Mouse (Mus musculus): ENCODE measurements at regions not wholly inside any gene's neighbourhood (a gene's known extent, or its start where the extent isn't known, plus 50 kb on each side); places are given as distances from the start of the nearest gene placed in this dataset.

GRCm38 (mm10) chr2:51073040-51073594, 75.8 kb downstream of the Rnd3 start:
- Histone ChIP-seq H3K9ac (no peak overlapping the region), H3K27me3 (no peaks in the 10 kb centered on the region), H3K4me2 (no peak overlapping the region), H3K4me1 (peaks cover 4% of the 10 kb centered on the region; the same call in 1 of the 2 replicates), H3K36me3 (replicated peaks) (no peaks in the 10 kb centered on the region), H3K9me3 (no peaks in the 10 kb centered on the region), H3K27ac (no peak overlapping the region), H3K4me3 (replicated peaks) (no peak overlapping the region)
- ATAC-seq (ENCODE audit: low FRiP score): no peak
- WGBS: 75% methylated on average over 14 of the region's 14 CpGs

DNA sequence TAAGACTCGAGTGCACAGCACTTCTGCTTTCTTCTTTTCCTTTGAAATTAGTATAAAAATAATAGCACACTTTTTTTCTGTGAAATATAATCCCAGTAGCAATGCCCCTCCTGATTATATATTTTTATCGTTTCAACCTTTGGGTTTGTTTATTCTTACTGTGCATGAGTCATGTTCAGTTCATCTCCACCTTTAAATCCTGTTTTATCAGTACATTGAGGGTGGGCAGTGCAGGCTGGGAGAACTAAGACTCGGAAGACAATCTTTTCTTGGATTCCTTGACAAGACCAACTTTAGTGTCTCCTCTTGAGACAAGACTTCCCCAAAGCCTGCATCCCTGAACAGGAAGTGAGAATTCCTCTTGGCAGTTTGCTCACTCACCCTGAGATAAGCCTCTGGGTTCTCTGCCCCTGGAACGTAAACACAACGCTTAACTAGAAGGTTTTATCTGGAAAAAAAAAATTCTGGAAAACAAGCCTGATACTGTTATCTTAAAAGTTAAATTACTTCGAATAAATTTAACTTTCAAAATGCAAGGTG, 76.5 kb downstream of the Rnd3 start:
- H3K9ac ChIP-seq: no peak overlapping the region
- no peak for ATAC-seq (ENCODE audit: low FRiP score)
- H3K4me3 ChIP-seq (replicated peaks): no peak overlapping the region
- peaks cover 4% of the 10 kb centered on the region; the same call in 1 of the 2 replicates for H3K4me1 ChIP-seq
- WGBS: 80% methylated on average over 6 of the region's 6 CpGs
- no peaks in the 10 kb centered on the region for H3K27me3 ChIP-seq
- H3K36me3 ChIP-seq (replicated peaks): no peaks in the 10 kb centered on the region
- no peaks in the 10 kb centered on the region for H3K9me3 ChIP-seq
- H3K4me2 ChIP-seq: no peak overlapping the region
- H3K27ac ChIP-seq: no peak overlapping the region

DNA sequence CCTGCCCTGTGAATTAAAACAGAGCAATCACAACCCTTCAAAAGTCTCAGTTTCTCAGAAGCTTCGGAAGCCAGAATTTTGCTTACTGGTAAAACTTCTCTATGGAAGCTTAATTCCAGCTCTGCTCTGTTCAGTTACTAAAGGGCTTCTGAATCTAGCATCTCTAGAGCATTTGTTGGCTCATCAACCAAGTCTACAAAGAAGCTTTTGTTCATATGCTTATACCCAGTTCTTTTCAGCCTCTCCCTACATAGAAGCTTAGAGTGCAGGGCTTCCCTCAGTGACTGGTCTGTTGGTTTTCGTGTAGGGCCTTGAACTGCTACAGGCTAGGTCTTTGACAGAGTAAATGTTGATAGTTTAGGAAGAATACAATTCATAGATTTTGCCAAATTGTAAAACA, 78.0 kb downstream of the Rnd3 start:
- no peak overlapping the region for H3K27ac ChIP-seq
- no peak for ATAC-seq (ENCODE audit: low FRiP score)

GRCm38 (mm10) chr2:51066423-51066831, 82.5 kb downstream of the Rnd3 start:
- WGBS: 14% methylated on average over 11 of the region's 11 CpGs
- no peaks in the 10 kb centered on the region for H3K36me3 ChIP-seq (replicated peaks)
- peak overlapping the region; percentile 21; the same call in 1 of the 2 replicates for H3K4me2 ChIP-seq
- no peaks in the 10 kb centered on the region for H3K27me3 ChIP-seq
- peak overlapping the region; percentile 93 for H3K27ac ChIP-seq
- peaks cover 20% of the 10 kb centered on the region for H3K4me1 ChIP-seq
- no peaks in the 10 kb centered on the region for H3K9me3 ChIP-seq
- H3K4me3 ChIP-seq (replicated peaks): no peak overlapping the region
- ATAC-seq (ENCODE audit: low FRiP score): peak; percentile 93
- H3K9ac ChIP-seq: no peak overlapping the region

More for the DNA sequence above, 78.0 kb downstream of the Rnd3 start:
- Histone ChIP-seq H3K9me3 (no peaks in the 10 kb centered on the region), H3K27me3 (no peaks in the 10 kb centered on the region), H3K4me3 (replicated peaks) (no peak overlapping the region), H3K4me1 (peaks cover 12% of the 10 kb centered on the region), H3K9ac (no peak overlapping the region), H3K4me2 (no peak overlapping the region), H3K36me3 (replicated peaks) (no peaks in the 10 kb centered on the region)
- 30% methylated on average over 2 of the region's 2 CpGs for WGBS

DNA sequence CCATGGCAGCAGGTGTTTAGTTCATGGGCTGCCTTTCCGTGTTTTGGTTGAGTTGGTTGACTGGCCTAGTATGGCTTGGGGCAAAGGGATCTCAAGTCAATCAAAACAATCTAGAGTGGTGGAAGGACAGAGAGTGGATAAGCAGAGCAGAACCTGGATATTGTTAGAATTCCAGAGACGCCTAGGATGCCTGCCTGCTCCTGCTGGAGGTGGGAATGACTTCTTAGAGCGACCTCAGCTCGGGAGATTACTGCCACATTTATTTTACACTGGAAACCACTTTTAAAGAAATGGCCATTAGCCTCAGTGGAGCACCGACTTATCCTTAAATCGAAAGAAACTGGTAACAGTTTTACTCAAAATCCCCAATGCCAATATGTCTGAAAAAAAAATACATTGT, 83.1 kb downstream of the Rnd3 start:
- no peak overlapping the region for H3K4me3 ChIP-seq (replicated peaks)
- peaks cover 20% of the 10 kb centered on the region for H3K4me1 ChIP-seq
- 55% methylated on average over 6 of the region's 6 CpGs for WGBS
- peak overlapping the region; percentile 93 for H3K27ac ChIP-seq
- no peak overlapping the region for H3K4me2 ChIP-seq
- H3K9me3 ChIP-seq: no peaks in the 10 kb centered on the region
- no peak overlapping the region for H3K9ac ChIP-seq
- no peaks in the 10 kb centered on the region for H3K27me3 ChIP-seq
- H3K36me3 ChIP-seq (replicated peaks): no peaks in the 10 kb centered on the region
- ATAC-seq (ENCODE audit: low FRiP score): no peak

- H3K4me2 ChIP-seq: no peak overlapping the region
- H3K27ac ChIP-seq: peak overlapping the region; percentile 26; the same call in 1 of the 2 replicates
- no peak overlapping the region for H3K9ac ChIP-seq
- H3K36me3 ChIP-seq (replicated peaks): no peaks in the 10 kb centered on the region
- no peaks in the 10 kb centered on the region for H3K27me3 ChIP-seq
- H3K9me3 ChIP-seq: no peaks in the 10 kb centered on the region
- peaks cover 16% of the 10 kb centered on the region for H3K4me1 ChIP-seq
- no peak overlapping the region for H3K4me3 ChIP-seq (replicated peaks)
- 59% methylated on average over 4 of the region's 4 CpGs for WGBS
- ATAC-seq (ENCODE audit: low FRiP score): no peak
These were observed 84.1 kb downstream of the Rnd3 start for GRCm38 (mm10) chr2:51064821-51065220.

DNA sequence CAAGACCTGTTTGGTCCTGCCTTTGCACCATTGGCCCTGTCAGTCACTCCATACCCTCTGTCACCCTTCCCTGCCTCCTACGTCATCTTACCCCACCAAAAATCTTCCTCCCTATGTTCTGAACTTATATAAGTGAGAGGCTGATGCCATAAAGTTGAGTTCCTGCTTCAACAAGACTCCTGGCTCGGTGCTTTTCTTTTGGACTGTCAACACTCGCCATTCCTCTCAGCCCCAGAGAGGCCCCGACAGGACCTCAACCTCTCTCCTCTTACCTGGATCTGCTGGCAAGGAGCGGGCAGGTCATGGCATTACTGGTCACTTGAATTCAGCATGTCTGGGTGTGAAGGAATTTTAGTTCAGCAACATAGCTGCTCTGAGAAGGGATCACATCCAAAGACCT, 86.9 kb downstream of the Rnd3 start:
- Histone ChIP-seq H3K9ac (no peak overlapping the region), H3K27ac (no peak overlapping the region), H3K36me3 (replicated peaks) (no peaks in the 10 kb centered on the region), H3K9me3 (no peaks in the 10 kb centered on the region), H3K27me3 (no peaks in the 10 kb centered on the region), H3K4me2 (no peak overlapping the region), H3K4me1 (peaks cover 16% of the 10 kb centered on the region), H3K4me3 (replicated peaks) (no peak overlapping the region)
- WGBS: 88% methylated on average over 5 of the region's 5 CpGs
- no peak for ATAC-seq (ENCODE audit: low FRiP score)

DNA sequence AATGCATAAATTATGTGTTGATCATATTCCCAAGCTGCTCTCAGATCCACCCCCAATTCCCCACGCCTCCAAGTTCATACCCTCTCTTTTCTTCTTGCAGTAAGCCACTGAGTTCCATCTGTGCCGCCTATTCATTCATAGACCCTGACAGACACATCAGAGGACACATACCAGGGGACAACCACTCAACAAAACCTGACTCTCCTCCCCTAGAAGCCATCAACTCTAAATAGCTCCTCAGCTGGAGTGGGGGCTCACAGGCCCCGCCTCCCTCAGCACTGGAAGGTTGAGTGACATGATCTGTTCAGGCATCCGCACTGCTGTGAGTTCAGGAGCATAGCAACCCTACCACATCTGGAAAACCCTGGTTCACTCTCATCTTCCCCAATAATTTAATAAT, 90.8 kb downstream of the Rnd3 start:
- Histone ChIP-seq H3K27me3 (no peaks in the 10 kb centered on the region), H3K9me3 (no peaks in the 10 kb centered on the region), H3K4me2 (no peak overlapping the region), H3K4me3 (replicated peaks) (no peak overlapping the region), H3K36me3 (replicated peaks) (no peaks in the 10 kb centered on the region), H3K4me1 (peaks cover 3% of the 10 kb centered on the region; the same call in 1 of the 2 replicates), H3K27ac (no peak overlapping the region), H3K9ac (no peak overlapping the region)
- 77% methylated on average over 4 of the region's 4 CpGs for WGBS
- 0 out of 2 replicates have a peak, but pooled peaks have one; percentile 46 for ATAC-seq (ENCODE audit: low FRiP score)

- Histone ChIP-seq H3K27ac (no peak overlapping the region), H3K4me2 (no peak overlapping the region), H3K27me3 (no peaks in the 10 kb centered on the region), H3K9me3 (no peaks in the 10 kb centered on the region), H3K4me1 (peaks cover 3% of the 10 kb centered on the region; the same call in 1 of the 2 replicates), H3K9ac (no peak overlapping the region), H3K36me3 (replicated peaks) (no peaks in the 10 kb centered on the region), H3K4me3 (replicated peaks) (no peak overlapping the region)
- 62% methylated on average over 8 of the region's 8 CpGs for WGBS
- ATAC-seq (ENCODE audit: low FRiP score): no peak
These were observed 92.7 kb downstream of the Rnd3 start for GRCm38 (mm10) chr2:51056141-51056731.

- Histone ChIP-seq H3K9me3 (no peaks in the 10 kb centered on the region), H3K27ac (no peak overlapping the region), H3K4me1 (peaks cover 3% of the 10 kb centered on the region; the same call in 1 of the 2 replicates), H3K9ac (no peak overlapping the region), H3K27me3 (no peaks in the 10 kb centered on the region), H3K36me3 (replicated peaks) (no peaks in the 10 kb centered on the region), H3K4me2 (no peak overlapping the region), H3K4me3 (replicated peaks) (no peak overlapping the region)
- no peak for ATAC-seq (ENCODE audit: low FRiP score)
- 79% methylated on average over 3 of the region's 3 CpGs for WGBS
These were observed 93.6 kb downstream of the Rnd3 start for GRCm38 (mm10) chr2:51055339-51055738.

- no peak for ATAC-seq (ENCODE audit: low FRiP score)
- peaks cover 17% of the 10 kb centered on the region; the same call in 1 of the 2 replicates for H3K4me1 ChIP-seq
- H3K4me2 ChIP-seq: no peak overlapping the region
- H3K36me3 ChIP-seq (replicated peaks): no peaks in the 10 kb centered on the region
- no peak overlapping the region for H3K9ac ChIP-seq
- H3K9me3 ChIP-seq: no peaks in the 10 kb centered on the region
- 58% methylated on average over 3 of the region's 3 CpGs for WGBS
- no peak overlapping the region for H3K27ac ChIP-seq
- no peak overlapping the region for H3K4me3 ChIP-seq (replicated peaks)
- H3K27me3 ChIP-seq: no peaks in the 10 kb centered on the region
These were observed 99.1 kb downstream of the Rnd3 start for GRCm38 (mm10) chr2:51049834-51050170.

GRCm38 (mm10) chr2:51049101-51049833, 99.6 kb downstream of the Rnd3 start:
- 61% methylated on average over 8 of the region's 8 CpGs for WGBS
- no peak overlapping the region for H3K9ac ChIP-seq
- H3K4me3 ChIP-seq (replicated peaks): no peak overlapping the region
- H3K4me1 ChIP-seq: peaks cover 17% of the 10 kb centered on the region; the same call in 1 of the 2 replicates
- H3K27me3 ChIP-seq: no peaks in the 10 kb centered on the region
- H3K4me2 ChIP-seq: no peak overlapping the region
- no peaks in the 10 kb centered on the region for H3K36me3 ChIP-seq (replicated peaks)
- H3K9me3 ChIP-seq: no peaks in the 10 kb centered on the region
- no peak overlapping the region for H3K27ac ChIP-seq
- ATAC-seq (ENCODE audit: low FRiP score): peak; percentile 23; the same call in 1 of the 2 replicates
